In the genomic region with DNA sequence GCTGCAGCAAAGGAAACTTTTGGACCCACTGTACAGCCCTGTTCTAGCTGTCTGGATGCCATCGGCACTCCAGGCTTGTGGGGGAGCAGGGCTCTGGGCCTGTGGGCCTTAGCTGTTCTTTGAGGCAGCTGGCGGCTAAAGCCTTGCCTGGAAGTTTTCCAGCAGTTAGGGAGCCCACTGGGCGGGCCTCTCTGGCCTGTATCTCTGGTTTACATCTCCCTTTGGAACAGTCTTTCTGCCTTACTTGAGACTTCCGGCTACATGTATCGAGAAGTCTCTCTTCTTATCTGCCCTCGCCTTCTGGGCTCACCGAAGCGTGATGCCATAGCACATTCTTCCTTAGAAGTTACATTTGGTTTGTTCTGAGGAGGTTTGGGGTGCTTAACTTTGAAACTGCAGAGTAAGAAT, we compare ENCODE assay signal across 8 mouse cellular contexts.
DNase-seq lines count a peak whose midpoint lies in the region; ATAC-seq and TF ChIP-seq lines count a peak whose summit lies in the region.

No protein-coding gene starts in this region.

- H3K9me3 ChIP-seq in liver, embryonic 16.5 days (replicated peaks; ENCODE audit: control insufficient read depth, low read length) = no peaks in the 10 kb centered on the region

- H3K36me3 ChIP-seq in heart, adult 2 months (ENCODE audit: control insufficient read depth, insufficient read depth, low read length) = no peaks in the 10 kb centered on the region
- no peaks in the 10 kb centered on the region for H3K36me3 ChIP-seq in liver, embryonic 16.5 days (ENCODE audit: control insufficient read depth, insufficient read depth)

- no peak for TF ChIP-seq EP300 in heart, adult 2 months (IDR thresholded peaks at IDR 0.05; ENCODE audit: insufficient read depth, low read depth, low read length)

- no peak for TF ChIP-seq POLR2A in heart, adult 2 months (IDR thresholded peaks at IDR 0.05; ENCODE audit: insufficient read depth, low read depth, low read length)

- H3K4me2 ChIP-seq in liver, embryonic 16.5 days (ENCODE audit: low read depth, low read length) = peak overlapping the region; percentile 42

- 0 out of 2 replicates have a peak, but pooled peaks cover 1% of the 10 kb centered on the region for H3K4me1 ChIP-seq in heart, adult 2 months (ENCODE audit: control insufficient read depth, insufficient read depth, low read length)
- peaks cover 46% of the 10 kb centered on the region for H3K4me1 ChIP-seq in liver, embryonic 16.5 days (ENCODE audit: control insufficient read depth, low read depth, low read length)

- no peak overlapping the region for H3K4me3 ChIP-seq in heart, adult 2 months
- no peak overlapping the region for H3K4me3 ChIP-seq in liver, embryonic 16.5 days (ENCODE audit: low read depth, low read length)

- no peak overlapping the region for H3K27ac ChIP-seq in heart, adult 2 months
- H3K27ac ChIP-seq in liver, embryonic 16.5 days (ENCODE audit: low read length) = peak overlapping the region; percentile 88

- no peak for TF ChIP-seq CTCF in heart, adult 2 months (IDR thresholded peaks at IDR 0.05)

- 51% methylated on average over 8 of the region's 8 CpGs for WGBS in heart, adult 2 months
- 18% methylated on average over 8 of the region's 8 CpGs for WGBS in liver, embryonic 16.5 days (ENCODE audit: insufficient replicate concordance)

- peak; percentile 37 to 39 for DNase-seq in heart, postnatal 10 days
- DNase-seq in heart, adult 2 months = no peak
- DNase-seq in MEL-GATA-1-ER (ENCODE audit: extremely low read depth, low read depth) = peak; percentile 98
- DNase-seq in cerebellum, postnatal 36 days = peak; percentile 41 to 47
- DNase-seq in urinary bladder, postnatal 4 days (ENCODE audit: low spot score in 2 of 2) = peak; percentile 67 to 69
- DNase-seq in adrenal gland, postnatal 25 days = no peak
- DNase-seq in heart, adult 9 months (ENCODE audit: low spot score in 2 of 2) = no peak

- ATAC-seq in liver, embryonic 16.5 days (ENCODE audit: low read depth) = peak; percentile 81

- no peaks in the 10 kb centered on the region for H3K27me3 ChIP-seq in heart, adult 2 months (ENCODE audit: control insufficient read depth, insufficient read depth, low read length)
- no peaks in the 10 kb centered on the region for H3K27me3 ChIP-seq in liver, embryonic 16.5 days (ENCODE audit: control insufficient read depth, insufficient read depth, low read depth, low read length)

- H3K79me2 ChIP-seq in heart, adult 2 months (replicated peaks; ENCODE audit: control insufficient read depth, insufficient read depth, low read length) = 0 out of 2 replicates have a peak, but pooled peaks cover 2% of the 10 kb centered on the region

- H3K9ac ChIP-seq in heart, adult 2 months (ENCODE audit: low read depth, low read length) = no peak overlapping the region
- peak overlapping the region; percentile 45 for H3K9ac ChIP-seq in liver, embryonic 16.5 days (ENCODE audit: low read depth, low read length)

- intact Hi-C loops in heart, postnatal 10 days (cut with DNase I) = no loop called here
- intact Hi-C loops in heart, adult 2 months (cut with DNase I) = no loop called here

Comparison
In these comparisons a context has a peak if more than half of its experiments do, and no peak if none do; other contexts are left out.
1. DNase-seq: peak in heart, postnatal 10 days (2 of 2), MEL-GATA-1-ER (single experiment), cerebellum, postnatal 36 days (2 of 2) and urinary bladder, postnatal 4 days (2 of 2); none in heart, adult 2 months (0 of 2), adrenal gland, postnatal 25 days (single experiment) and heart, adult 9 months (0 of 2).